Mouse (Mus musculus) MEL (cell line): ENCODE measurements around the gene Lsm11. TPM values are rescaled to one million over a fixed set of nuclear protein-coding genes. Genes with fewer than 3 reads are reported as not detected.
"Not testable (repeated sequence)": the region's sequence is repeated elsewhere in the genome, so short reads cannot be mapped to it uniquely, and the experiment has no call there.

Source experiments
- DNase-seq: peaks from one replicate; pipeline ENCODE4 v3.0.0; 2011; ENCODE audit warnings: low read depth, low spot score
- H3K27ac ChIP-seq: 2 replicates; pipeline ENCODE4 v1.5.1; 2012; ENCODE audit warnings: low read depth, mild to moderate bottlenecking, control low read depth, low read length, moderate library complexity; ENCODE audit not compliant: control insufficient read depth
- H3K27me3 ChIP-seq, 2 experiments: fragments of 150-350 bp in 1 of 2; sonication (generic) in 1 of 2; 2 replicates each; pipeline ENCODE4 v1.6.1; 2012; ENCODE audit warnings: low read length in 2 of 2, mild to moderate bottlenecking in 2 of 2, improper control_type of control experiment in 1 of 2, moderate library complexity in 1 of 2; ENCODE audit not compliant: insufficient read depth in 2 of 2, control insufficient read depth in 1 of 2
- H3K36me3 ChIP-seq, 2 experiments: 2 replicates each; pipeline ENCODE4 v1.6.1; 2012 to 2014; ENCODE audit warnings: low read length in 2 of 2, improper control_type of control experiment in 1 of 2, inconsistent platforms in 1 of 2, mild to moderate bottlenecking in 1 of 2; ENCODE audit not compliant: insufficient read depth in 2 of 2, control insufficient read depth in 1 of 2
- H3K4me1 ChIP-seq, 2 experiments: fragments of 150-350 bp in 1 of 2; sonication (generic) in 1 of 2; 2 replicates each; pipeline ENCODE4 v1.6.1; 2012; ENCODE audit warnings: low read length in 2 of 2, improper control_type of control experiment in 1 of 2, mild to moderate bottlenecking in 1 of 2; ENCODE audit not compliant: insufficient read depth in 2 of 2, control insufficient read depth in 1 of 2
- H3K4me3 ChIP-seq, 2 experiments: fragments of 150-350 bp in 1 of 2; sonication (generic) in 1 of 2; 2 replicates each; pipeline ENCODE4 v1.5.1; 2012; ENCODE audit warnings: low read depth in 2 of 2, low read length in 2 of 2, mild to moderate bottlenecking in 2 of 2, moderate library complexity in 2 of 2, control low read depth in 1 of 2, improper control_type of control experiment in 1 of 2; ENCODE audit not compliant: control insufficient read depth in 1 of 2, insufficient read depth in 1 of 2
- H3K79me2 ChIP-seq: 2 replicates; pipeline ENCODE4 v1.6.1; 2012; ENCODE audit warnings: mild to moderate bottlenecking, low read length, moderate library complexity; ENCODE audit not compliant: control insufficient read depth, poor library complexity, insufficient read depth
- H3K9ac ChIP-seq: 2 replicates; pipeline ENCODE4 v1.6.1; 2012; ENCODE audit warnings: low read depth, mild to moderate bottlenecking, control low read depth, low read length, moderate library complexity; ENCODE audit not compliant: control insufficient read depth, poor library complexity, severe bottlenecking
- H3K9me3 ChIP-seq: fragments of 150-350 bp; sonication (generic); replicated peaks from 2 replicates; pipeline ENCODE4 v1.6.1; 2012; ENCODE audit warnings: mild to moderate bottlenecking, low read length, improper control_type of control experiment, moderate library complexity; ENCODE audit not compliant: insufficient read depth
- CHD1 ChIP-seq: IDR thresholded peaks from 2 replicates; pipeline ENCODE4 v1.6.1; 2012; ENCODE audit warnings: low read depth, mild to moderate bottlenecking, inconsistent platforms, low read length, improper control_type of control experiment
- CTCF ChIP-seq, 3 experiments: IDR thresholded peaks in 2 of 3; conservative IDR thresholded peaks in 1 of 3; 2 replicates each; pipeline ENCODE4 v1.5.1; 2011 to 2012; ENCODE audit warnings: low read length in 3 of 3, low read depth in 2 of 3, mild to moderate bottlenecking in 2 of 3, improper control_type of control experiment in 1 of 3, inconsistent platforms in 1 of 3, mixed read lengths in 1 of 3, moderate library complexity in 1 of 3; ENCODE audit not compliant: control insufficient read depth in 1 of 3, insufficient read depth in 1 of 3, poor library complexity in 1 of 3, severe bottlenecking in 1 of 3
- GATA1 ChIP-seq: IDR thresholded peaks from 2 replicates; pipeline ENCODE4 v1.6.1; 2011; ENCODE audit warnings: low read depth, low read length, improper control_type of control experiment
- JUND ChIP-seq: IDR thresholded peaks from 2 replicates; pipeline ENCODE4 v1.6.1; 2011; ENCODE audit warnings: low read depth, mild to moderate bottlenecking, improper control_type of control experiment, low read length
- MYC ChIP-seq: IDR thresholded peaks from 2 replicates; pipeline ENCODE4 v1.6.1; 2011; ENCODE audit warnings: low read depth, mild to moderate bottlenecking, low read length, improper control_type of control experiment, moderate library complexity
- POLR2AphosphoS2 ChIP-seq: IDR thresholded peaks from 2 replicates; pipeline ENCODE4 v1.6.1; 2011; ENCODE audit warnings: low read length, improper control_type of control experiment
- RAD21 ChIP-seq: IDR thresholded peaks from 2 replicates; pipeline ENCODE4 v1.6.1; 2011; ENCODE audit warnings: mild to moderate bottlenecking, low read depth, low read length, improper control_type of control experiment
- SIN3A ChIP-seq: IDR thresholded peaks from 2 replicates; pipeline ENCODE4 v1.6.1; 2012; ENCODE audit warnings: low read length, improper control_type of control experiment, inconsistent platforms
- SMC3 ChIP-seq: IDR thresholded peaks from 2 replicates; pipeline ENCODE4 v1.6.1; 2011; ENCODE audit warnings: low read depth, low read length, improper control_type of control experiment
- TAL1 ChIP-seq: IDR thresholded peaks from 2 replicates; pipeline ENCODE4 v1.6.1; 2012; ENCODE audit warnings: mild to moderate bottlenecking, inconsistent platforms, low read length, moderate library complexity, mixed read lengths
- TCF12 ChIP-seq: IDR thresholded peaks from 2 replicates; pipeline ENCODE4 v1.6.1; 2014; ENCODE audit warnings: low read depth, mild to moderate bottlenecking, inconsistent platforms, low read length, improper control_type of control experiment, moderate library complexity
- USF1 ChIP-seq: IDR thresholded peaks from 2 replicates; pipeline ENCODE4 v1.6.1; 2014; ENCODE audit warnings: low read depth, mild to moderate bottlenecking, inconsistent platforms, low read length, improper control_type of control experiment, moderate library complexity
- ZC3H11A ChIP-seq: IDR thresholded peaks from 2 replicates; pipeline ENCODE4 v1.6.1; 2012; ENCODE audit warnings: low read depth, mild to moderate bottlenecking, inconsistent platforms, low read length, improper control_type of control experiment
- ZNF384 ChIP-seq: IDR thresholded peaks from 2 replicates; pipeline ENCODE4 v1.6.1; 2012; ENCODE audit warnings: low read depth, mild to moderate bottlenecking, inconsistent platforms, low read length, improper control_type of control experiment
- polyA plus RNA-seq, 2 experiments: library from polyadenylated mRNA; stranded (reverse) in 1 of 2; unstranded in 1 of 2; fragments of >175 nt in 1 of 2; fragments of >200 nt in 1 of 2; gene quantifications; 2 replicates each; pipeline versions ENCODE4 v1.2.1 to v1.2.4; 2012; ENCODE audit warnings: low replicate concordance in 2 of 2, low read depth in 1 of 2; ENCODE audit not compliant: insufficient read length in 2 of 2, insufficient read depth in 1 of 2, missing spikeins in 1 of 2
- total RNA-seq: library from RNA; depleted of rRNA; stranded (reverse); fragments of 300-350 nt; gene quantifications from 2 replicates; pipeline ENCODE4 v1.2.3, GENCODE M21; 2012; rRNA removed

Lsm11 gene
- total and polyA plus RNA-seq, 3 experiments: 20.2 to 22.8 TPM; not detected in 1

DNA sequence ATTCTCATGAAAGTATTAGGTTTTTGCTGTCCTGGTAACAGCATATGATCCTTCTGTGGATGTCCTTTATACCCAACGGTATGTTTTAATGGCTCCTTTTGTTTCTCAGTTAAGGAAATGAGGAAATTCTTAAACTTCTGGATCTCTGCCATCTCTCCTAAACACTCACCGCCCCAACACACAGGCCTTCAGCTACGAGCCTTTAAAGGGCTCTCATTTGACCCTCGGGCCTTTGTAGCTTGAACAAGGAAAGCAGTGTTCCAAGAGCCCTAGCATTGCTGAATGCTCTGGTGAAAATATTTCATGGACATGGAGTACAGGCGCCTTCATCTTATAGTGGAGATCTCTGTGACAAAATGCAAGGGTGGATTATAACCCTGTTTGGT lies 63.1 kb downstream of the Lsm11 start:
- TF ChIP-seq SIN3A (peak; percentile 36; the same call in 1 of the 2 replicates), USF1 (no peak), CHD1 (0 out of 2 replicates have a peak, but pooled peaks have one; percentile 28), TCF12 (no peak), JUND (no peak)
- DNase-seq: peak; percentile 58
- no peaks in the 10 kb centered on the region for H3K27me3 ChIP-seq
- H3K36me3 ChIP-seq: peaks cover 31% of the 10 kb centered on the region in 2 experiments
- H3K27ac ChIP-seq: 0 out of 2 replicates have a peak overlapping the region, but pooled peaks have one; percentile 16
- 0 out of 2 replicates have a peak overlapping the region, but pooled peaks have one; percentile 6 for H3K9ac ChIP-seq
- peaks cover 33% of the 10 kb centered on the region for H3K79me2 ChIP-seq
- peaks cover 12 to 25% of the 10 kb centered on the region in 2 experiments for H3K4me1 ChIP-seq
- no peaks in the 10 kb centered on the region for H3K9me3 ChIP-seq
- no peak overlapping the region for H3K4me3 ChIP-seq

DNA sequence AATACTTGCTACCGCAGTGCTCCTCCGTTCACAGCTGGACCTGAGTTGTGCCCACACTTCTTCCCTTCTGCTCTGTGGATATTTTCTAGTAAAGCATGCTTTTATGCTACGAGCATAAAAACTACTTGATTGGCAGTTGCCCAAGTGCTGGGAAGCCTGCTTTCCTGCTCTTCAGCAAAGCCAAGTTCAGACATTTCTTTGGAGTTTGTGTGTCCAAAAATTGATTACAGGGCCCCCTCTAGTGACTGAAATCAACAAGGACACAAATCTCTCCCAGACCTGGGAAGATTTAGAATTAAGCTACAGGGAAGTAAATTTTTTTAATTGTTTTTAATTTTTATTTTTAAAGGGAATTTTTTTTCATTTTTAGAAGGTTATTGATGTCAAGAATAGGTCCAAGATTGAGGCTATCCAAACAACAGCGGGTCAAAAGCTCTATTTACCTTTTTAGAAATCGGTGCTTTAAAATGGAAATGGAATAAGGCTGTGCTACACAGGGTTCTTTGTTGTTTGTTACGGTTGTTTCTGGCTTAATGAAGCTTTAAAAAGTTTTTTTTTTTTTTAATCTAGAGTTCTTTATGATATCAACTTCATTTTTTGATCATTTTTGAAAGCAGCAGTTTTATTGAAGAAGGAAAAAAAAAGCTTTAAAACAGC lies 63.6 kb downstream of the Lsm11 start:
- peaks cover 38% of the 10 kb centered on the region for H3K79me2 ChIP-seq
- DNase-seq: peak; percentile 63
- peak; percentile 46; the same call in 1 of the 2 replicates for TF ChIP-seq SMC3
- TF ChIP-seq ZC3H11A: peak; percentile 36; the same call in 1 of the 2 replicates
- no peak for TF ChIP-seq GATA1
- no peak for TF ChIP-seq MYC
- peak; percentile 71 for TF ChIP-seq RAD21
- TF ChIP-seq POLR2AphosphoS2: no peak
- TF ChIP-seq TAL1: no peak
- peak; percentile 11 to 64 (median 12); a peak in 4 of 6 replicates for TF ChIP-seq CTCF (IDR thresholded peaks at IDR 0.05 in 2 of 3, conservative IDR thresholded peaks at IDR 0.05 in 1 of 3; ENCODE audit: control insufficient read depth in 1 of 3, insufficient read depth in 1 of 3, low read depth in 2 of 3, low read length in 3 of 3, poor library complexity in 1 of 3, severe bottlenecking in 1 of 3)
- TF ChIP-seq ZNF384: peak; percentile 7; the same call in 1 of the 2 replicates
- peaks cover 12 to 25% of the 10 kb centered on the region in 2 experiments for H3K4me1 ChIP-seq
- no peak overlapping the region for H3K27ac ChIP-seq
- H3K9me3 ChIP-seq: no peaks in the 10 kb centered on the region
- no peak overlapping the region for H3K9ac ChIP-seq
- no peak overlapping the region for H3K4me3 ChIP-seq
- peaks cover 26 to 31% of the 10 kb centered on the region in 2 experiments for H3K36me3 ChIP-seq
- H3K27me3 ChIP-seq: no peaks in the 10 kb centered on the region

DNA sequence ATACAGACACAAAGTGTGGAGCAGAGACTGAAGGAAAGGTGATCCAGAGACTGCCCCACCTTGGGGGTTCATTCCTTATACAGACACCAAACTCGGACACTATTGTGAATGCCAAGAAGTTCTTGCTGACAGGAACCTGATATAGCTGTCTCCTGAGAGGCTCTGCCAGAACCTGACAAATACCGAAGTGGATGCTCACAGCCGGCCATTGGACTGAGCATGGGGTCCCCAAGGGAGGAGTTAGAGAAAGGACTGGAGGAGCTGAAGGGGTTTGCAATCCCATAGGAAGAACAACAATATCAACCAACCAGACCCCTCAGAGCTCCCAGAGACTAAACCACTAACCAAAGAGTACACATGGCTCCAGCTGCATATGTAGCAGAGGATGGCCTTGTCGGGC lies 65.4 kb downstream of the Lsm11 start:
- DNase-seq: not testable (repeated sequence)

More for the DNA sequence above, 65.4 kb downstream of the Lsm11 start:
- H3K27me3 ChIP-seq, H3K9me3 ChIP-seq, H3K9ac ChIP-seq, H3K4me3 ChIP-seq, H3K27ac ChIP-seq: not testable (repeated sequence)
- Histone ChIP-seq H3K79me2 (peaks cover 53% of the 10 kb centered on the region), H3K4me1 (peaks cover 14 to 25% of the 10 kb centered on the region in 2 experiments), H3K36me3 (peaks cover 20 to 42% of the 10 kb centered on the region in 2 experiments)

Other genes with a start within 250 kb of the Lsm11 start
- 89.8 and 102 TPM in 2 replicates for gene Clint1, start 92.9 kb downstream of the Lsm11 start, total RNA-seq
- 100 to 1,000 TPM in 1 of 2 experiments, 10 to 100 TPM in 1; 58.5 to 184 TPM for gene Clint1, start 92.9 kb downstream of the Lsm11 start, polyA plus RNA-seq
- gene Thg1l, start 10.6 kb upstream of the Lsm11 start, total RNA-seq: 62.9 and 65.8 TPM in 2 replicates
- 100 to 1,000 TPM in 1 of 2 experiments, 10 to 100 TPM in 1; 77.5 to 569 TPM for gene Thg1l, start 10.6 kb upstream of the Lsm11 start, polyA plus RNA-seq
- gene Sox30, start 35.4 kb upstream of the Lsm11 start, total RNA-seq: not detected in 2 replicates
- gene Sox30, start 35.4 kb upstream of the Lsm11 start, polyA plus RNA-seq: not detected
- 3.9 and 6.8 TPM in 2 replicates for gene Gm12166, start 107.4 kb upstream of the Lsm11 start, total RNA-seq
- 1 to 10 TPM in 1 of 2 experiments, not detected in 1; 4.1 TPM for gene Gm12166, start 107.4 kb upstream of the Lsm11 start, polyA plus RNA-seq
- gene Adam19, start 111.1 kb upstream of the Lsm11 start, total RNA-seq: 0.12 and 0.16 TPM in 2 replicates
- under 1 TPM in 1 of 2 experiments, not detected in 1; 0.19 TPM for gene Adam19, start 111.1 kb upstream of the Lsm11 start, polyA plus RNA-seq
- gene Nipal4, start 221.6 kb upstream of the Lsm11 start, total RNA-seq: not detected in 2 replicates
- not detected for gene Nipal4, start 221.6 kb upstream of the Lsm11 start, polyA plus RNA-seq